Mouse (Mus musculus) embryonic fibroblast, embryonic 13.5 days (primary cell): ENCODE results near the gene Tmem247. TPM values are rescaled to one million over a fixed set of nuclear protein-coding genes. Genes with fewer than 3 reads are reported as not detected.

ENCODE experiments used
- H3K27ac ChIP-seq: 2 replicates; pipeline ENCODE4 v1.5.1; 2012; ENCODE audit warnings: low read length, control low read depth, inconsistent platforms; ENCODE audit not compliant: insufficient read depth
- H3K4me1 ChIP-seq: 2 replicates; pipeline ENCODE4 v1.6.1; 2011; ENCODE audit warnings: low read length; ENCODE audit not compliant: control insufficient read depth, insufficient read depth
- H3K4me3 ChIP-seq: 2 replicates; pipeline ENCODE4 v1.5.1; 2011; ENCODE audit warnings: mild to moderate bottlenecking, control low read depth, low read length; ENCODE audit not compliant: insufficient read depth
- CTCF ChIP-seq: IDR thresholded peaks from 2 replicates; pipeline ENCODE4 v1.5.1; 2011; ENCODE audit warnings: mild to moderate bottlenecking, control low read depth, low read length, moderate library complexity, borderline replicate concordance; ENCODE audit not compliant: insufficient read depth
- POLR2A ChIP-seq: IDR thresholded peaks from 2 replicates; pipeline ENCODE4 v1.6.1; 2011; ENCODE audit warnings: low read depth, mild to moderate bottlenecking, control low read depth, low read length, moderate library complexity
- polyA plus RNA-seq: library from polyadenylated mRNA; stranded (reverse); fragments of >200 nt; gene quantifications from 2 replicates; pipeline ENCODE4 v1.2.4, GENCODE M21; 2011; ENCODE audit warnings: low read depth; ENCODE audit not compliant: missing spikeins, insufficient read length

The Tmem247 gene
- polyA plus RNA-seq, 1 experiment = not detected

GRCm38 (mm10) chr17:86911261-86911660 is 5.9 kb upstream of the Tmem247 start:
- no peak overlapping the region for H3K4me3 ChIP-seq
- H3K4me1 ChIP-seq = peaks cover 5% of the 10 kb centered on the region; the same call in 1 of the 2 replicates
- TF ChIP-seq CTCF (no peak), POLR2A (no peak)
- H3K27ac ChIP-seq = no peak overlapping the region

GRCm38 (mm10) chr17:86913003-86913607 is 4.0 kb upstream of the Tmem247 start:
- H3K4me3 ChIP-seq = no peak overlapping the region
- H3K4me1 ChIP-seq = peaks cover 5% of the 10 kb centered on the region; the same call in 1 of the 2 replicates
- H3K27ac ChIP-seq = no peak overlapping the region
- no peak for TF ChIP-seq CTCF
- no peak for TF ChIP-seq POLR2A

GRCm38 (mm10) chr17:86915540-86915939 is 1.6 kb upstream of the Tmem247 start:
- Histone ChIP-seq H3K4me1 (peaks cover 7% of the 10 kb centered on the region; the same call in 1 of the 2 replicates), H3K27ac (no peak overlapping the region), H3K4me3 (no peak overlapping the region)
- TF ChIP-seq CTCF (no peak), POLR2A (no peak)

- Histone ChIP-seq H3K4me1 (0 out of 2 replicates have a peak, but pooled peaks cover 2% of the 10 kb centered on the region), H3K4me3 (no peak overlapping the region)
- peak; percentile 69; the same call in 1 of the 2 replicates for TF ChIP-seq CTCF
- TF ChIP-seq POLR2A = no peak
Measured at GRCm38 (mm10) chr17:86918786-86919185, 1.6 kb downstream of the Tmem247 start.

DNA sequence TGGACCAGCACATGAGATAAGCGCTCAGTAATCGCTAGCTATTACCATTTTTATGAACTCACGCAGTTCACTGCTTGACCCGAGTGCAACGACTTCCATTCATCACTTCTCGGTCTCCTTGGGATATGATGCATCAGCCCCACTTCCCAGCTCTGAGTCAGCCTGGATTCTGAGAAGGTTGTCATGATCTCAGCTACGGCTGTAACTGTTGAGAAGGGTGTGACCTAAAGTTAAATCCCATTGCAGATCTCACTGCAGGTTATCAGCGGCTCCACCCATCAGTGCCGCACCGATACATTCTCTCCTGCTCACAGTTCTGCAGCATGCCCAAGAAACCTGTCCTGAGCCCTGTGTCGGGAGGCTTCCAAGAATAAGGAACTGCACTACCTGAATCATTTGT is 2.6 kb downstream of the Tmem247 start:
- no peak overlapping the region for H3K4me3 ChIP-seq
- TF ChIP-seq POLR2A (no peak), CTCF (no peak)
- H3K4me1 ChIP-seq = 0 out of 2 replicates have a peak, but pooled peaks cover 2% of the 10 kb centered on the region
- H3K27ac ChIP-seq = no peak overlapping the region

More at GRCm38 (mm10) chr17:86918786-86919185, 1.6 kb downstream of the Tmem247 start:
- no peak overlapping the region for H3K27ac ChIP-seq

GRCm38 (mm10) chr17:86924679-86925078 is 7.5 kb downstream of the Tmem247 start:
- no peaks in the 10 kb centered on the region for H3K4me1 ChIP-seq
- TF ChIP-seq CTCF = no peak
- TF ChIP-seq POLR2A = no peak
- no peak overlapping the region for H3K27ac ChIP-seq

GRCm38 (mm10) chr17:86926836-86927235 is 9.7 kb downstream of the Tmem247 start:
- H3K27ac ChIP-seq = no peak overlapping the region
- TF ChIP-seq POLR2A (no peak), CTCF (no peak)
- no peak overlapping the region for H3K4me3 ChIP-seq
- no peaks in the 10 kb centered on the region for H3K4me1 ChIP-seq

More at GRCm38 (mm10) chr17:86924679-86925078, 7.5 kb downstream of the Tmem247 start:
- no peak overlapping the region for H3K4me3 ChIP-seq

DNA sequence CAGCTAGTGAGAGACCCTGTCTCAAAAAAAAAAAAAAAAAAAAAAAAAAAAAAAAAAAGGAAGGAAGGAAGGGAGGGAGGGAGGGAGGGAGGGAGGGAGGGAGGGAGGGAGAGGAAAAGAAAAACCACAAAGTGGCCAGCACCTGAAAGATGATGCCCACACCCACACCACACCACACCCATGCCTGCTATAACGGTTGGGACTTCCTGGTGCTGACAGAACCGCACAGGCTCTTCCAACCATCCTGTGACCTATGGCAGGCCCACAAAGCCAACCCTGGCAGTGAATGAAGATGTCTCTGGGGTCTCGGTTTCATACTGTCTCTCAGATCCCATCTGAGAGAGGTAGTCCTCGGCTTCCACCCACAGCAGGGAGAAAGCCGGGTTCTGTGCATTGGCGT is 12.2 kb downstream of the Tmem247 start:
- Histone ChIP-seq H3K4me3 (no peak overlapping the region), H3K4me1 (no peaks in the 10 kb centered on the region), H3K27ac (no peak overlapping the region)
- TF ChIP-seq POLR2A = no peak
- TF ChIP-seq CTCF = no peak

GRCm38 (mm10) chr17:86929981-86930380 is 12.8 kb downstream of the Tmem247 start:
- TF ChIP-seq CTCF = no peak
- TF ChIP-seq POLR2A = no peak
- H3K27ac ChIP-seq = no peak overlapping the region
- no peaks in the 10 kb centered on the region for H3K4me1 ChIP-seq
- no peak overlapping the region for H3K4me3 ChIP-seq

DNA sequence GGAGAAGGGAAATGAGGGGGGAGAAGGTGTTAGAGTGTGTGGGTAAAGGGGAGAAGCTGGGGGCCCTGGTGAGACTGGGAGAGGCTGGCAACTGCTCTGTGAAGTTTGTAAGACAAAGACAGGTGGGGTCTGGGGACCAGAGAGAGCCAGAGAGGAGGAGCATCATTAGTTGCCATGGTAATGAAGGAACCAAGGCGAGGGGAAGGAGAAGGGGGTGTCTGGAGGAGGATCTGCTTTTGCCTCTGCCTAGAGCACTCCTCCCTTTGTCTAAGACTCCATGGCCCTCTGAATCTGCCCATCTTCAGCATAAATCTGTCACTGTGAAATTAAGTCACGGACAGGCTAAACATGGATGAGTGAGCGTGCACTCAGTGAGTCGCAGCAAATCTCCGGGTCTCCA is 15.7 kb downstream of the Tmem247 start:
- no peaks in the 10 kb centered on the region; the same call in 1 of the 2 replicates for H3K4me1 ChIP-seq
- H3K4me3 ChIP-seq = no peak overlapping the region
- TF ChIP-seq POLR2A (no peak), CTCF (no peak)
- H3K27ac ChIP-seq = no peak overlapping the region
